Mouse (Mus musculus): Measurements from ENCODE around the gene Ivd. TPM values are rescaled to one million over a fixed set of nuclear protein-coding genes. Genes with fewer than 3 reads are reported as not detected.

The Ivd gene
- total RNA-seq (2021): 100 to 1,000 TPM; 166 to 176 TPM
- long read RNA-seq, experiment 1, transcript Ivd-201 (12 exons, 3,665 nt): major isoform, 98 of 126 reads
- long read RNA-seq, experiment 1, partial matches to known transcripts: 20 of 126 reads
- long read RNA-seq, experiment 1, other reads (novel, unspliced or antisense): 6 of 126 reads
- long read RNA-seq, experiment 2, transcript Ivd-201 (12 exons, 3,665 nt): major isoform, 173 of 225 reads
- long read RNA-seq, experiment 2, partial matches to known transcripts: 34 of 225 reads
- long read RNA-seq, experiment 2, other reads (novel, unspliced or antisense): 15 of 225 reads

GRCm38 (mm10) chr2:118861454-118862339 lies at the start of gene Ivd:
Gene Ivd, plus strand, starts transcription at chr2:118861954.
- DNase-seq (ENCODE audit: low spot score in 2 of 2): peak; percentile 62 to 85

- no peak for DNase-seq (ENCODE audit: low spot score in 2 of 2)
Measured at GRCm38 (mm10) chr2:118812724-118813123, 49.0 kb upstream of the Ivd start.

GRCm38 (mm10) chr2:118813981-118814836 lies 47.5 kb upstream of the Ivd start, which contains the start of gene Knstrn:
Gene Knstrn, plus strand, starts transcription at chr2:118814003.
- peak; percentile 62 to 80 for DNase-seq (ENCODE audit: low spot score in 2 of 2)

- DNase-seq (ENCODE audit: low spot score in 2 of 2): no peak
Measured at GRCm38 (mm10) chr2:118822800-118823199, 39.0 kb upstream of the Ivd start.

GRCm38 (mm10) chr2:118824396-118824795 lies 37.4 kb upstream of the Ivd start:
- no peak for DNase-seq (ENCODE audit: low spot score in 2 of 2)

GRCm38 (mm10) chr2:118829096-118829495 lies 32.7 kb upstream of the Ivd start:
- DNase-seq (ENCODE audit: low spot score in 2 of 2): no peak

GRCm38 (mm10) chr2:118834061-118834460 lies 27.7 kb upstream of the Ivd start:
- DNase-seq (ENCODE audit: low spot score in 2 of 2): no peak

- no peak for DNase-seq (ENCODE audit: low spot score in 2 of 2)
Measured at GRCm38 (mm10) chr2:118835115-118835514, 26.6 kb upstream of the Ivd start.

GRCm38 (mm10) chr2:118838330-118838729 lies 23.4 kb upstream of the Ivd start:
- no peak for DNase-seq (ENCODE audit: low spot score in 2 of 2)

GRCm38 (mm10) chr2:118841186-118841585 lies 20.6 kb upstream of the Ivd start:
- no peak for DNase-seq (ENCODE audit: low spot score in 2 of 2)

- DNase-seq (ENCODE audit: low spot score in 2 of 2): no peak
Measured at GRCm38 (mm10) chr2:118841774-118842173, 20.0 kb upstream of the Ivd start.

GRCm38 (mm10) chr2:118844427-118844826 lies 17.3 kb upstream of the Ivd start:
- no peak for DNase-seq (ENCODE audit: low spot score in 2 of 2)

- no peak for DNase-seq (ENCODE audit: low spot score in 2 of 2)
Measured at GRCm38 (mm10) chr2:118846246-118846645, 15.5 kb upstream of the Ivd start.

GRCm38 (mm10) chr2:118851756-118852155 lies 10.0 kb upstream of the Ivd start:
- no peak for DNase-seq (ENCODE audit: low spot score in 2 of 2)

- no peak for DNase-seq (ENCODE audit: low spot score in 2 of 2)
Measured at GRCm38 (mm10) chr2:118862340-118862675, 554 bp downstream of the Ivd start.

- no peak for DNase-seq (ENCODE audit: low spot score in 2 of 2)
Measured at GRCm38 (mm10) chr2:118870601-118871000, 8.8 kb downstream of the Ivd start.

- DNase-seq (ENCODE audit: low spot score in 2 of 2): no peak
Measured at GRCm38 (mm10) chr2:118871032-118871431, 9.3 kb downstream of the Ivd start.

- DNase-seq (ENCODE audit: low spot score in 2 of 2): no peak
Measured at GRCm38 (mm10) chr2:118873018-118873417, 11.3 kb downstream of the Ivd start.

- peak in 1 of 2 experiments; percentile 2 for DNase-seq (ENCODE audit: low spot score in 2 of 2)
Measured at GRCm38 (mm10) chr2:118873890-118874430, 12.2 kb downstream of the Ivd start.

- DNase-seq (ENCODE audit: low spot score in 2 of 2): no peak
Measured at GRCm38 (mm10) chr2:118875316-118875715, 13.6 kb downstream of the Ivd start.

GRCm38 (mm10) chr2:118876453-118876852 lies 14.7 kb downstream of the Ivd start:
- no peak for DNase-seq (ENCODE audit: low spot score in 2 of 2)
